In the genomic region with DNA sequence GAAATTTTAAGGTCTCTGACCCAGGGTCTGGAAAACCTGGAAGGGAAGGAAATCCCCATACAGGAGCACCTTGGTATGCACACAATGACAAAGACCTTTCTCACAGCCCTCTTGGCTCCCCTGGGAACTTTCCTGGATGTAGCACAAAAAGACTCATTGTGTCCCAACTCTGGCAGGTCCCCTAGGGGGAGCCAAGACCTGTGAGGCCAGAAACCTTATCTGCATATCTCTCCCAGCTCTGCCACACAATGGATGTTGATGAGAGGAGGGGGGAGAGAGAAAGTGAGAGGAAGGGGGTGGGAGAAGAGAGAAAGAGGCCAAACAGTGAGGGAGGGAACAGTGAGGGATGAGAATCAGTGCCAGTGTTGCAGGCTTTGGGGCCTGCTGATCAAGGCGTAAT, we compare ENCODE assay signal across 11 mouse cellular contexts. TPM values are rescaled to one million over a fixed set of nuclear protein-coding genes. Genes with fewer than 3 reads are reported as not detected.
DNase-seq lines count a peak whose midpoint lies in the region; ATAC-seq lines count a peak whose summit lies in the region.
"Had no signal": no experiment of that assay in that cellular context is flagged by ENCODE, and none has a peak within 500 bp of the region (broad histone marks: within the 10 kb centered on the region; RNA-seq: fewer than 3 reads in every experiment).

No protein-coding gene starts in this region.

- peaks cover 32% of the 10 kb centered on the region for H3K4me1 ChIP-seq in hindbrain, embryonic 10.5 days (replicated peaks)
- no peaks in the 10 kb centered on the region for H3K4me1 ChIP-seq in hindbrain, embryonic 16.5 days (ENCODE audit: control insufficient read depth, insufficient read depth, low read depth, low read length)
- peaks cover 12% of the 10 kb centered on the region for H3K4me1 ChIP-seq in embryonic facial prominence, embryonic 10.5 days
- 0 out of 2 replicates have a peak, but pooled peaks cover 5% of the 10 kb centered on the region for H3K4me1 ChIP-seq in hindbrain, embryonic 14.5 days (replicated peaks; ENCODE audit: control insufficient read depth, insufficient read depth, low read length)

- no peaks in the 10 kb centered on the region for H3K36me3 ChIP-seq in hindbrain, embryonic 10.5 days
- no peaks in the 10 kb centered on the region for H3K36me3 ChIP-seq in hindbrain, embryonic 16.5 days (ENCODE audit: control insufficient read depth, insufficient read depth, low read length)
- no peaks in the 10 kb centered on the region for H3K36me3 ChIP-seq in embryonic facial prominence, embryonic 10.5 days (replicated peaks)
- no peaks in the 10 kb centered on the region for H3K36me3 ChIP-seq in hindbrain, embryonic 14.5 days (replicated peaks; ENCODE audit: control insufficient read depth, insufficient read depth)
- H3K36me3 ChIP-seq: limb, embryonic 12.5 days; neural tube, embryonic 12.5 days had no signal

- no peaks in the 10 kb centered on the region for H3K27me3 ChIP-seq in hindbrain, embryonic 10.5 days (ENCODE audit: insufficient read depth, poor library complexity, severe bottlenecking)
- no peaks in the 10 kb centered on the region for H3K27me3 ChIP-seq in hindbrain, embryonic 16.5 days (replicated peaks; ENCODE audit: control insufficient read depth, insufficient read depth, low read length)
- no peaks in the 10 kb centered on the region for H3K27me3 ChIP-seq in embryonic facial prominence, embryonic 10.5 days (replicated peaks; ENCODE audit: low read depth, poor library complexity, severe bottlenecking)
- no peaks in the 10 kb centered on the region for H3K27me3 ChIP-seq in hindbrain, embryonic 14.5 days (ENCODE audit: control insufficient read depth, insufficient read depth, low read length)
- H3K27me3 ChIP-seq: CH12.LX; limb, embryonic 12.5 days; neural tube, embryonic 12.5 days had no signal

- no peak for ATAC-seq in hindbrain, embryonic 16.5 days
- ATAC-seq in hindbrain, embryonic 14.5 days (ENCODE audit: low FRiP score): peak; percentile 40; the same call in 1 of the 2 replicates

- peak; percentile 42 for DNase-seq in hindbrain, embryonic 10.5 days (ENCODE audit: low spot score)
- DNase-seq in embryonic facial prominence, embryonic 10.5 days (ENCODE audit: low spot score): peak; percentile 43
- no peak for DNase-seq in hindbrain, embryonic 14.5 days (ENCODE audit: low spot score)
- peak; percentile 50 for DNase-seq in mesoderm, embryonic 11.5 days (ENCODE audit: low read depth, low spot score)
- DNase-seq in cerebellum, postnatal 25 days: no peak
- DNase-seq in layer of hippocampus, postnatal 10 days (ENCODE audit: low spot score in 2 of 2): no peak
- no peak for DNase-seq in right cerebral cortex, adult 18-20 months

- H3K27ac ChIP-seq in hindbrain, embryonic 10.5 days: peak overlapping the region; percentile 79
- no peak overlapping the region for H3K27ac ChIP-seq in hindbrain, embryonic 16.5 days (ENCODE audit: low read depth, low read length)
- H3K27ac ChIP-seq in embryonic facial prominence, embryonic 10.5 days (replicated peaks): peak overlapping the region; percentile 3; the same call in 1 of the 2 replicates
- no peak overlapping the region for H3K27ac ChIP-seq in hindbrain, embryonic 14.5 days
- H3K27ac ChIP-seq: limb, embryonic 12.5 days; neural tube, embryonic 12.5 days had no signal

- no peak overlapping the region for H3K4me2 ChIP-seq in hindbrain, embryonic 16.5 days (ENCODE audit: low read length)
- H3K4me2 ChIP-seq in hindbrain, embryonic 14.5 days (replicated peaks): no peak overlapping the region
- H3K4me2 ChIP-seq: limb, embryonic 12.5 days; neural tube, embryonic 12.5 days had no signal

- no peak overlapping the region for H3K4me3 ChIP-seq in hindbrain, embryonic 10.5 days
- H3K4me3 ChIP-seq in hindbrain, embryonic 16.5 days (ENCODE audit: low read length): no peak overlapping the region
- H3K4me3 ChIP-seq in embryonic facial prominence, embryonic 10.5 days: no peak overlapping the region
- H3K4me3 ChIP-seq in hindbrain, embryonic 14.5 days (replicated peaks; ENCODE audit: low read length): no peak overlapping the region
- H3K4me3 ChIP-seq: limb, embryonic 12.5 days; neural tube, embryonic 12.5 days had no signal

- WGBS in hindbrain, embryonic 10.5 days: 19% methylated on average over 1 of the region's 1 CpGs
- WGBS in hindbrain, embryonic 16.5 days: 27% methylated on average over 1 of the region's 1 CpGs
- 32% methylated on average over 1 of the region's 1 CpGs for WGBS in embryonic facial prominence, embryonic 10.5 days
- 40% methylated on average over 1 of the region's 1 CpGs for WGBS in hindbrain, embryonic 14.5 days

- no peaks in the 10 kb centered on the region for H3K9me3 ChIP-seq in hindbrain, embryonic 10.5 days
- no peaks in the 10 kb centered on the region for H3K9me3 ChIP-seq in hindbrain, embryonic 16.5 days (ENCODE audit: control insufficient read depth, low read length)
- no peaks in the 10 kb centered on the region for H3K9me3 ChIP-seq in embryonic facial prominence, embryonic 10.5 days
- H3K9me3 ChIP-seq in hindbrain, embryonic 14.5 days (ENCODE audit: control insufficient read depth, low read length): no peaks in the 10 kb centered on the region
- H3K9me3 ChIP-seq: limb, embryonic 12.5 days; neural tube, embryonic 12.5 days had no signal

- H3K9ac ChIP-seq in hindbrain, embryonic 16.5 days (ENCODE audit: low read depth, low read length): no peak overlapping the region
- H3K9ac ChIP-seq in hindbrain, embryonic 14.5 days: no peak overlapping the region
- H3K9ac ChIP-seq: limb, embryonic 12.5 days; neural tube, embryonic 12.5 days had no signal

RNA-seq across cellular contexts. Expression of a gene that starts 18.9 kb away (rescaled TPM):
- polyA plus RNA-seq in hindbrain, embryonic 10.5 days (2016; fragmentation: Nextera tagmentation; extraction: Ambion mirVana): 37.5 and 48.9 TPM in 2 replicates
- polyA plus RNA-seq in hindbrain, embryonic 16.5 days (2015; fragmentation: Nextera tagmentation; extraction: Ambion mirVana): 38.5 and 44.5 TPM in 2 replicates
- polyA plus RNA-seq in embryonic facial prominence, embryonic 10.5 days (2016; fragmentation: Nextera tagmentation; extraction: Ambion mirVana): 36.3 and 40.7 TPM in 2 replicates
- 49.0 and 51.0 TPM in 2 replicates for polyA plus RNA-seq in hindbrain, embryonic 14.5 days (2014; fragmentation: Nextera tagmentation; extraction: Ambion mirVana)
- total RNA-seq in layer of hippocampus, postnatal 10 days (2021): 100 to 1,000 TPM; 159 to 164 TPM

Comparison
In these comparisons a context has a peak if more than half of its experiments do, and no peak if none do; other contexts are left out.
1. DNase-seq: peak in hindbrain, embryonic 10.5 days (single experiment), embryonic facial prominence, embryonic 10.5 days (single experiment) and mesoderm, embryonic 11.5 days (single experiment); none in hindbrain, embryonic 14.5 days (single experiment), cerebellum, postnatal 25 days (0 of 2), layer of hippocampus, postnatal 10 days (0 of 2) and right cerebral cortex, adult 18-20 months (single experiment).
2. H3K27ac ChIP-seq: peak in hindbrain, embryonic 10.5 days (single experiment) and embryonic facial prominence, embryonic 10.5 days (single experiment); none in hindbrain, embryonic 16.5 days (single experiment) and hindbrain, embryonic 14.5 days (single experiment).